Mouse (Mus musculus) forebrain, embryonic 11.5 days (tissue): Measurements from ENCODE around the gene Gm20388. TPM values are rescaled to one million over a fixed set of nuclear protein-coding genes. Genes with fewer than 3 reads are reported as not detected.
A peak's percentile ranks its signal among the peaks of the same experiment; 100 is the strongest.

Experiments
- ATAC-seq: fragments of 200-750 bp; cut with Nextera tagmentation; replicated peaks from 2 replicates; pipeline ENCODE4 v1.8.0; 2017; ENCODE audit warnings: moderate TSS enrichment; ENCODE audit not compliant: low FRiP score
- DNase-seq: peaks from one replicate; pipeline ENCODE4 v3.0.0-alpha.2; 2017; ENCODE audit warnings: low spot score
- H3K27ac ChIP-seq: fragments of 300-500 bp; sonication (generic); 2 replicates; pipeline ENCODE4 v1.5.1; 2014; ENCODE audit warnings: low read depth, low read length
- H3K27me3 ChIP-seq: fragments of 300-500 bp; sonication (generic); 2 replicates; pipeline ENCODE4 v1.6.1; 2014; ENCODE audit warnings: mild to moderate bottlenecking, low read length, mixed read lengths; ENCODE audit not compliant: control insufficient read depth, insufficient read depth
- H3K36me3 ChIP-seq: fragments of 300-500 bp; sonication (generic); 2 replicates; pipeline ENCODE4 v1.6.1; 2014; ENCODE audit warnings: mild to moderate bottlenecking, low read length, moderate library complexity, mixed read lengths; ENCODE audit not compliant: control insufficient read depth, insufficient read depth
- H3K4me1 ChIP-seq: fragments of 300-500 bp; sonication (generic); replicated peaks from 2 replicates; pipeline ENCODE4 v1.6.1; 2014; ENCODE audit warnings: low read length, mixed read lengths; ENCODE audit not compliant: control insufficient read depth, insufficient read depth
- H3K4me2 ChIP-seq: fragments of 300-500 bp; sonication (generic); 2 replicates; pipeline ENCODE4 v1.6.1; 2014; ENCODE audit warnings: low read depth, mild to moderate bottlenecking, low read length, moderate library complexity, mixed read lengths; ENCODE audit not compliant: severe bottlenecking
- H3K4me3 ChIP-seq: fragments of 300-500 bp; sonication (generic); 2 replicates; pipeline ENCODE4 v1.5.1; 2014; ENCODE audit warnings: low read depth, low read length
- H3K9ac ChIP-seq: fragments of 300-500 bp; sonication (generic); 2 replicates; pipeline ENCODE4 v1.6.1; 2014; ENCODE audit warnings: low read length
- H3K9me3 ChIP-seq: fragments of 300-500 bp; sonication (generic); 2 replicates; pipeline ENCODE4 v1.6.1; 2016; ENCODE audit warnings: low read length, mixed read lengths; ENCODE audit not compliant: control insufficient read depth
- WGBS: fragments of 180-500 bp; shearing (Covaris S2); extraction: QIAGEN DNeasy Blood & Tissue Kit; methylation state at CpG from one replicate; pipeline ENCODE4 v1.1.7; 2014; 5-methylcytosine and 5-hydroxymethylcytosine counted together
- polyA plus RNA-seq: library from polyadenylated mRNA; unstranded; fragments of >200 nt; fragmentation: Nextera tagmentation; extraction: Ambion mirVana; gene quantifications from 2 replicates; pipeline ENCODE4 v1.2.1, GENCODE M21; 2014

The Gm20388 gene
- polyA plus RNA-seq, 1 experiment from 2014 or later, result not detected

DNA sequence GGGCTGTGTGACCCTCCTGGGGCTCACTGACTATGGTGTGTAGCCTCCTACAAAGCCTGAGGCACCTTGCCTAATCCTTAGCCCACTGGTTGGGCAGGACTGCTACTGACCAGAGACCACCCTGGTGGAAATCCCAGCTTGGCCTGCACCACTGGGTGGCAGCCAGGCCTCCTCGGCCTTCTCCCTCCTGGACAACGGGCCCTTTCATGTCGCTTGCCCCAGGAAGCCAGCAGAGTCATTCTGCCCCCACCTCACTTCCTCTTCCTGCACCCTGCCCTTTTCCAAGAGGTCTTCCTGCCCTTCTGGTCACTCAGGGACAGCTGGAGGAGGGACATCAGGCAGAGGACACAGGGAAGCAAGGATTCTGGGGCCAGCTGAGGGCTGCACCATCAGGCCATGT is 413.9 kb downstream of the Gm20388 start:
- H3K9me3 ChIP-seq, result no peaks in the 10 kb centered on the region
- no peaks in the 10 kb centered on the region for H3K36me3 ChIP-seq
- H3K4me3 ChIP-seq, result no peak overlapping the region
- no peak overlapping the region for H3K9ac ChIP-seq
- WGBS, result 64% methylated on average over 3 of the region's 3 CpGs
- ATAC-seq, result no peak
- H3K4me2 ChIP-seq, result no peak overlapping the region
- peaks cover 26% of the 10 kb centered on the region for H3K4me1 ChIP-seq
- H3K27ac ChIP-seq, result no peak overlapping the region
- no peak for DNase-seq
- H3K27me3 ChIP-seq, result no peaks in the 10 kb centered on the region; the same call in 1 of the 2 replicates

DNA sequence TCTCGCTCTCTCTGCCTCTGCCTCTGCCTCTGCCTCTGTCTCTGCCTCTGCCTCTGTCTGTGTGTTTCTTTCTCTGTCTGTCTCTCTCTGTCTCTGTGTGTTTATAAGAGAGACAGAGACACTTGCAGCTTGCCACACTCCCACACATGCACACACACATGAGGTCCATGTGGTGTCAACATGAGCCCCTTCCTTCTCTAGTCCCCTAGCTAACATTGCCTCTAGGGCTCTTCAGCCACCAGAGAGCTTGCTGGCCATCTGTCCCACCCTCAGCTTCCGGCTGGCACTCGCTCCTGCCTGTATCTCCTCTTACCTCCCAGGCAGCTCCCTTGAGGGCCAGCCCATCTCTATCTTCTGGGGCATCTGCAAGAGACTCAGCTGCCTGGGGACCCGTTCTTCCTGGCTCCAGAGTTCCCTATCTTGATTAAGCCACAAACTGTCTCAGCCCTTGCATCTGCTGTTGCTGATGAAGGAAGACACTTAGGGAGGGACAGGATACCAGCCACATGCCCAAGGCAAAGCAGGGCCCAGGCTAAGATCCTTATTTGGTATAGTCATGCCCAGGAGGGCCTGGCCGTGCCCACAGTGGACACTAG is 414.6 kb downstream of the Gm20388 start:
- no peaks in the 10 kb centered on the region; the same call in none of the 2 replicates for H3K27me3 ChIP-seq
- H3K4me3 ChIP-seq, result no peak overlapping the region
- H3K4me1 ChIP-seq, result peaks cover 26% of the 10 kb centered on the region
- no peaks in the 10 kb centered on the region for H3K9me3 ChIP-seq
- ATAC-seq (no peak), DNase-seq (no peak)
- no peak overlapping the region for H3K4me2 ChIP-seq
- no peak overlapping the region for H3K9ac ChIP-seq
- 72% methylated on average over 5 of the region's 5 CpGs for WGBS
- H3K36me3 ChIP-seq, result no peaks in the 10 kb centered on the region
- H3K27ac ChIP-seq, result no peak overlapping the region

GRCm38 (mm10) chr8:120327131-120327554 is 416.5 kb downstream of the Gm20388 start:
- peaks cover 23% of the 10 kb centered on the region for H3K4me1 ChIP-seq
- H3K9ac ChIP-seq, result no peak overlapping the region
- WGBS, result 49% methylated on average over 3 of the region's 3 CpGs
- H3K27me3 ChIP-seq, result peaks cover 2% of the 10 kb centered on the region
- no peaks in the 10 kb centered on the region for H3K9me3 ChIP-seq
- no peak for DNase-seq
- no peak for ATAC-seq
- no peaks in the 10 kb centered on the region for H3K36me3 ChIP-seq
- H3K4me3 ChIP-seq, result no peak overlapping the region
- H3K4me2 ChIP-seq, result no peak overlapping the region
- no peak overlapping the region for H3K27ac ChIP-seq

DNA sequence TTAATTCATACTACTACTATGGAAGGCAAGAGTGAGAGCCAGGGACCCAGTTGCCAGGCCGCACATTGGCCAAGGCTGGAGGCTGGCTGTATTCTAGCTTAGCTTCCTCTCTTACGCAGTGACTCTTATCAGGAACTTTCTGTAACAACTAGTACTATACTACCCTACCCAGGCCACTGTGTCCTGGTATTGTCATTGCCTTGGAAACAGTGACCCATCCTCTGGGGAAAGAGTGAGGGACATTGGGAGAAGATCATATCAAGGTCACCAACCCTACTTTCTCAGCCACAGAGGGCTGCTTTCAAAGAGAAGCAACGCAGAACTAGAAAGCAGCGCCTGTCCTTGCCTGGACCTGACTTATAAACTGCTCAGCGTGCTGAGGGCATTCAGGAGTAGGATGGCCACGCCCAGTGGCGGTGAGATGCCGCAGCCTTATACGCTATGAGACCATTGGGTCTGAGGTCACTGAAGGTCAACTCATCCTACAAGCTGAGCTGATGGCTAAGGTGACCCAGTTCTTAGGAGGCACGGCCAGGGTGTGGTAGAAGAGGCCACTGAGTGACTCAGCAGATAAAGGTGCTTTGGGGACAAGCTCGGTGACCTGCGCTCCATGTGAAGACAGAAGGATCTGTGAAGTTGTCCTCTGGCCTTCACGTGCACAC is 417.9 kb downstream of the Gm20388 start:
- H3K4me1 ChIP-seq, result peaks cover 13% of the 10 kb centered on the region
- ATAC-seq, result no peak
- 88% methylated on average over 13 of the region's 13 CpGs for WGBS

GRCm38 (mm10) chr8:120329030-120329748 is 418.5 kb downstream of the Gm20388 start:
- no peak overlapping the region for H3K4me2 ChIP-seq
- 90% methylated on average over 11 of the region's 11 CpGs for WGBS
- H3K9me3 ChIP-seq, result no peaks in the 10 kb centered on the region
- ATAC-seq, result no peak
- no peak for DNase-seq
- no peaks in the 10 kb centered on the region for H3K36me3 ChIP-seq
- peaks cover 8% of the 10 kb centered on the region for H3K4me1 ChIP-seq
- no peak overlapping the region for H3K9ac ChIP-seq
- no peak overlapping the region for H3K27ac ChIP-seq
- no peak overlapping the region for H3K4me3 ChIP-seq
- peaks cover 2% of the 10 kb centered on the region for H3K27me3 ChIP-seq

More for the DNA sequence above, 417.9 kb downstream of the Gm20388 start:
- Histone ChIP-seq H3K36me3 (no peaks in the 10 kb centered on the region), H3K4me2 (no peak overlapping the region), H3K9me3 (no peaks in the 10 kb centered on the region), H3K27ac (no peak overlapping the region), H3K9ac (no peak overlapping the region), H3K4me3 (no peak overlapping the region), H3K27me3 (peaks cover 2% of the 10 kb centered on the region)
- DNase-seq, result no peak

GRCm38 (mm10) chr8:120331027-120331426 is 420.4 kb downstream of the Gm20388 start:
- H3K4me3 ChIP-seq, result no peak overlapping the region
- 87% methylated on average over 7 of the region's 7 CpGs for WGBS
- ATAC-seq (no peak), DNase-seq (no peak)
- H3K9ac ChIP-seq, result no peak overlapping the region
- H3K9me3 ChIP-seq, result no peaks in the 10 kb centered on the region
- H3K36me3 ChIP-seq, result no peaks in the 10 kb centered on the region
- H3K4me2 ChIP-seq, result no peak overlapping the region
- H3K27me3 ChIP-seq, result peaks cover 2% of the 10 kb centered on the region
- H3K27ac ChIP-seq, result no peak overlapping the region
- H3K4me1 ChIP-seq, result peaks cover 21% of the 10 kb centered on the region

DNA sequence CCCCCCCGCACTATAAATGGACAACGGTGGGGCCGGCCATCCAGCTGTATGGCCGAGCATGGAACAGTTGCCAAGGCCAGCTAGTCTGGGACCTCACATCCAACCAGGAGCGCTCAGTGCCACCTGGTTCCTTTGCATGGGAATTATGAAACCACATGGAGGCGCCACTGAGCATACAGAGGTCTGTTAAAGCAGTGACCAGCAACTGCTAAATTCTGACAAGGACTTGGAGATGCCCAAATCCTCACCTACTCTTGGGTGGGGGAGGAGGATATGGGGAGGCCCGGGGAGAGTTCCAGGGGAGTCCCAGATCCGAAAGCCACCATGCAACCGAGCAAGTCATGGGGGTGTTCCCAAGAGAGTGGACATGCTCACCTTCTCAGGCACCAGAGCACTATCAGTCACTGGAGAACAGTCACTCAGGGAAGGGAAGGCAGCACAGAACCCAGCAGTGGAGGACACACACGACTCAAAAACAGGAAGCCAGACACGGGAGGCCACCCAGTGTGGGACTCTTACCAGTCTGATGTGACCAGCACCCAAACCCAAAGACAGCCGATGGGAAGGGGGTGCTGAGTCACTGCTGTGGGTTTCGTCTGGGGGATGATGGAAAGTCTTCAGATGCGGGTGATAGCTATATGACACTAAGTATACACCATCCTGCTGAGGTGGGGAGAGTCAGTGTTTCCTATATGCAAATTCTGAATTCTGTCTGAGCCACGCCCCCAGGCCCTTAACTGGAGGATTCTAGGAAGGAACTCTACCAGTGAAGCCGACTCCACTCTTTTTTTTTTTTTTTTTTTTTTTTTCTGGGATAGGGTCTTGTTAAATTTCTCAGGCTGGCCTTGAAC is 422.0 kb downstream of the Gm20388 start:
- H3K4me1 ChIP-seq, result peaks cover 33% of the 10 kb centered on the region
- no peak overlapping the region; the same call in 1 of the 2 replicates for H3K27ac ChIP-seq
- WGBS, result 75% methylated on average over 16 of the region's 16 CpGs
- no peak overlapping the region for H3K4me3 ChIP-seq
- no peaks in the 10 kb centered on the region for H3K9me3 ChIP-seq
- H3K9ac ChIP-seq, result no peak overlapping the region; the same call in 1 of the 2 replicates
- DNase-seq, result peak; percentile 70
- no peaks in the 10 kb centered on the region for H3K36me3 ChIP-seq
- no peak overlapping the region for H3K4me2 ChIP-seq
- H3K27me3 ChIP-seq, result peaks cover 2% of the 10 kb centered on the region
- no peak for ATAC-seq

GRCm38 (mm10) chr8:120333681-120334080 is 423.0 kb downstream of the Gm20388 start:
- no peak overlapping the region for H3K9ac ChIP-seq
- no peak for ATAC-seq
- no peak overlapping the region for H3K4me2 ChIP-seq
- H3K27ac ChIP-seq, result no peak overlapping the region
- H3K27me3 ChIP-seq, result peaks cover 2% of the 10 kb centered on the region
- 85% methylated on average over 4 of the region's 4 CpGs for WGBS
- peaks cover 1% of the 10 kb centered on the region; the same call in 1 of the 2 replicates for H3K9me3 ChIP-seq
- H3K36me3 ChIP-seq, result no peaks in the 10 kb centered on the region
- H3K4me1 ChIP-seq, result peaks cover 36% of the 10 kb centered on the region
- no peak for DNase-seq
- H3K4me3 ChIP-seq, result no peak overlapping the region
